Mouse (Mus musculus) stomach, embryonic 16.5 days (tissue): ENCODE data around the gene Ptprb. TPM values are rescaled to one million over a fixed set of nuclear protein-coding genes. Genes with fewer than 3 reads are reported as not detected.

Source experiments
- ATAC-seq: fragments of 200-750 bp; cut with Nextera tagmentation; 2 replicates; pipeline ENCODE4 v1.8.0; 2017; ENCODE audit warnings: moderate number of reproducible peaks, moderate TSS enrichment; ENCODE audit not compliant: insufficient read depth, low FRiP score
- H3K27ac ChIP-seq: fragments of 300-500 bp; sonication (generic); 2 replicates; pipeline ENCODE4 v1.5.1; 2014; ENCODE audit warnings: low read length
- H3K27me3 ChIP-seq: fragments of 300-500 bp; sonication (generic); 2 replicates; pipeline ENCODE4 v1.6.1; 2014; ENCODE audit warnings: low read length, control low read depth, mixed read lengths; ENCODE audit not compliant: control insufficient read depth, insufficient read depth
- H3K36me3 ChIP-seq: fragments of 300-500 bp; sonication (generic); 2 replicates; pipeline ENCODE4 v1.6.1; 2014; ENCODE audit warnings: low read length; ENCODE audit not compliant: control insufficient read depth, insufficient read depth
- H3K4me1 ChIP-seq: fragments of 300-500 bp; sonication (generic); 2 replicates; pipeline ENCODE4 v1.6.1; 2014; ENCODE audit warnings: low read length, control low read depth, mixed read lengths; ENCODE audit not compliant: control insufficient read depth, insufficient read depth
- H3K4me2 ChIP-seq: fragments of 300-500 bp; sonication (generic); 2 replicates; pipeline ENCODE4 v1.6.1; 2014; ENCODE audit warnings: low read depth, low read length, mixed read lengths
- H3K4me3 ChIP-seq: fragments of 300-500 bp; sonication (generic); replicated peaks from 2 replicates; pipeline ENCODE4 v1.5.1; 2014; ENCODE audit warnings: mild to moderate bottlenecking, low read length
- H3K9ac ChIP-seq: fragments of 300-500 bp; sonication (generic); 2 replicates; pipeline ENCODE4 v1.6.1; 2014; ENCODE audit warnings: low read length
- H3K9me3 ChIP-seq: fragments of 300-500 bp; sonication (generic); replicated peaks from 2 replicates; pipeline ENCODE4 v1.6.1; 2016; ENCODE audit warnings: low read length, control low read depth; ENCODE audit not compliant: control insufficient read depth
- WGBS: fragments of 180-500 bp; shearing (Covaris S2); extraction: QIAGEN DNeasy Blood & Tissue Kit; methylation state at CpG from one replicate; pipeline ENCODE4 v1.1.7; 2014; 5-methylcytosine and 5-hydroxymethylcytosine counted together
- polyA plus RNA-seq: library from polyadenylated mRNA; unstranded; fragments of >200 nt; fragmentation: Nextera tagmentation; extraction: Ambion mirVana; gene quantifications from 2 replicates; pipeline ENCODE4 v1.2.1, GENCODE M21; 2015

Gene Ptprb
- polyA plus RNA-seq, 1 experiment from 2014 or later, result 5.6 TPM

- Histone ChIP-seq H3K4me3 (no peak overlapping the region), H3K36me3 (no peaks in the 10 kb centered on the region), H3K27ac (no peak overlapping the region), H3K9me3 (no peaks in the 10 kb centered on the region), H3K4me1 (no peaks in the 10 kb centered on the region), H3K4me2 (no peak overlapping the region), H3K27me3 (no peaks in the 10 kb centered on the region), H3K9ac (no peak overlapping the region)
- no peak for ATAC-seq
- WGBS, result 56% methylated on average over 5 of the region's 5 CpGs
Measured at GRCm38 (mm10) chr10:116416726-116417125, 141.4 kb downstream of the Ptprb start.

- no peak for ATAC-seq
- WGBS, result 73% methylated on average over 24 of the region's 24 CpGs
Measured at GRCm38 (mm10) chr10:116418121-116418726, 142.9 kb downstream of the Ptprb start.

DNA sequence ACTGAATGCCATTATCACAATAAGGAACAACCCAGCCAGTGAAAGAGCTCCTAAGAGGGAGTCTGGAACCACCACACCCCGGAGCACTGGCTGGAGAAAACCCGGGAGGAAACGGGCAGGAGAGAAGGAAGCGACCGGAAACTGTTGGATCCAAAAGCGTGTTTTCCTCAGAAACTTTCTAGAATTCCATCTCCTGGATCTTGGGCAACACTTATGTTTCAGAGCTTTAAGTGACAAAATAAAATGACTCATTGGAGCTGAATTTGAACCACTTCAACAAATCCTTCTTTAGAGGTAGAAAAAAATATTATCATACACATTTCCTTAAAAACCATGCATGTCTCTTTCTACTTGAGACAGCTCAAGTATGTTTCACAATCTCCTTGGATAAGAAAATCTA lies 145.7 kb downstream of the Ptprb start:
- Histone ChIP-seq H3K27ac (no peak overlapping the region), H3K36me3 (no peaks in the 10 kb centered on the region), H3K27me3 (no peaks in the 10 kb centered on the region), H3K9me3 (no peaks in the 10 kb centered on the region), H3K9ac (no peak overlapping the region), H3K4me2 (no peak overlapping the region), H3K4me3 (no peak overlapping the region), H3K4me1 (no peaks in the 10 kb centered on the region)
- WGBS, result 83% methylated on average over 6 of the region's 6 CpGs
- no peak for ATAC-seq

More at GRCm38 (mm10) chr10:116418121-116418726, 142.9 kb downstream of the Ptprb start:
- Histone ChIP-seq H3K4me3 (no peak overlapping the region), H3K9me3 (no peaks in the 10 kb centered on the region), H3K9ac (no peak overlapping the region), H3K36me3 (no peaks in the 10 kb centered on the region), H3K27me3 (no peaks in the 10 kb centered on the region), H3K4me1 (no peaks in the 10 kb centered on the region), H3K27ac (no peak overlapping the region), H3K4me2 (no peak overlapping the region)

GRCm38 (mm10) chr10:116422551-116422950 lies 147.2 kb downstream of the Ptprb start:
- H3K4me1 ChIP-seq, result no peaks in the 10 kb centered on the region
- no peak overlapping the region for H3K9ac ChIP-seq
- H3K27ac ChIP-seq, result no peak overlapping the region
- WGBS, result 87% methylated on average over 2 of the region's 2 CpGs
- no peak for ATAC-seq
- no peak overlapping the region for H3K4me3 ChIP-seq
- no peaks in the 10 kb centered on the region for H3K9me3 ChIP-seq
- H3K36me3 ChIP-seq, result no peaks in the 10 kb centered on the region
- no peaks in the 10 kb centered on the region for H3K27me3 ChIP-seq
- no peak overlapping the region for H3K4me2 ChIP-seq

DNA sequence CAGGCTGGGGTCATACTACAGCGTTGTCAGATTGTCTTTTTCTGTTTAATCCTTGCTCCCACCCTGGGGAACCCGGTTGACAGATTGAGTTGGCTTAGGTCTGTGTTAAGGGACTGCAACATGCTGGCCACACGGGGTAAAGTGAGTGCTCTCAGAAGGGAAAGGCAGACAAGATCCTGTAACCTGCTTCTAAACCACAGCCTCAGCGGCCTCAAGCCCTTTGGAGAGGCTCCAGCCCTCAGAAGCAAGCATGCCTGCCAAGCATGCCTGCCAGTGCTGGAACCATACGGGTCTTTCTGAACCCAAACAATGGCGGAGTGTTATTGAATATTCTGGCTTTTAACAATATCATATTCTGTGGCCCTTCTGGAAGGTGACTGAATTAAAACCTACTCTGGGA lies 149.6 kb downstream of the Ptprb start:
- ATAC-seq, result no peak
- Histone ChIP-seq H3K36me3 (no peaks in the 10 kb centered on the region), H3K4me3 (no peak overlapping the region), H3K4me1 (no peaks in the 10 kb centered on the region), H3K4me2 (no peak overlapping the region), H3K27ac (no peak overlapping the region), H3K9me3 (no peaks in the 10 kb centered on the region), H3K27me3 (no peaks in the 10 kb centered on the region), H3K9ac (no peak overlapping the region)
- WGBS, result 84% methylated on average over 6 of the region's 6 CpGs

- Histone ChIP-seq H3K36me3 (no peaks in the 10 kb centered on the region), H3K9ac (no peak overlapping the region), H3K4me2 (no peak overlapping the region), H3K9me3 (no peaks in the 10 kb centered on the region), H3K4me3 (no peak overlapping the region), H3K4me1 (no peaks in the 10 kb centered on the region), H3K27me3 (no peaks in the 10 kb centered on the region), H3K27ac (no peak overlapping the region)
- WGBS, result 82% methylated on average over 7 of the region's 7 CpGs
- ATAC-seq, result no peak
Measured at GRCm38 (mm10) chr10:116426176-116426575, 150.9 kb downstream of the Ptprb start.

- no peak overlapping the region for H3K4me2 ChIP-seq
- no peaks in the 10 kb centered on the region for H3K27me3 ChIP-seq
- H3K36me3 ChIP-seq, result no peaks in the 10 kb centered on the region
- no peak overlapping the region for H3K27ac ChIP-seq
- H3K9ac ChIP-seq, result no peak overlapping the region
- no peaks in the 10 kb centered on the region for H3K9me3 ChIP-seq
- H3K4me3 ChIP-seq, result no peak overlapping the region
- no peaks in the 10 kb centered on the region for H3K4me1 ChIP-seq
- 90% methylated on average over 26 of the region's 26 CpGs for WGBS
- no peak for ATAC-seq
Measured at GRCm38 (mm10) chr10:116428026-116428780, 152.9 kb downstream of the Ptprb start.

GRCm38 (mm10) chr10:116432421-116432820 lies 157.1 kb downstream of the Ptprb start:
- H3K4me2 ChIP-seq, result no peak overlapping the region
- H3K27ac ChIP-seq, result no peak overlapping the region
- H3K36me3 ChIP-seq, result no peaks in the 10 kb centered on the region
- ATAC-seq, result no peak
- H3K9me3 ChIP-seq, result no peaks in the 10 kb centered on the region
- H3K27me3 ChIP-seq, result no peaks in the 10 kb centered on the region
- H3K4me1 ChIP-seq, result no peaks in the 10 kb centered on the region
- 85% methylated on average over 7 of the region's 7 CpGs for WGBS
- H3K4me3 ChIP-seq, result no peak overlapping the region
- no peak overlapping the region for H3K9ac ChIP-seq

- Histone ChIP-seq H3K36me3 (no peaks in the 10 kb centered on the region), H3K4me2 (no peak overlapping the region), H3K4me3 (no peak overlapping the region), H3K9me3 (peaks cover 10% of the 10 kb centered on the region; the same call in 1 of the 2 replicates), H3K4me1 (no peaks in the 10 kb centered on the region), H3K27me3 (no peaks in the 10 kb centered on the region), H3K27ac (no peak overlapping the region), H3K9ac (no peak overlapping the region)
- no peak for ATAC-seq
- 65% methylated on average over 12 of the region's 12 CpGs for WGBS
Measured at GRCm38 (mm10) chr10:116435455-116435854, 160.1 kb downstream of the Ptprb start.
